Mouse (Mus musculus) cortical plate, adult 2 months (tissue): ENCODE results near the gene Gal.

Source experiments
- CTCF ChIP-seq: fragments of 200-500 bp; IDR thresholded peaks from 2 replicates; pipeline ENCODE4 v1.5.1; 2011; ENCODE audit warnings: mild to moderate bottlenecking, control low read depth, low read length; ENCODE audit not compliant: insufficient read depth; ENCODE audit errors: extremely low read depth
- POLR2A ChIP-seq: fragments of 200-500 bp; IDR thresholded peaks from 2 replicates; pipeline ENCODE4 v1.6.1; 2011; ENCODE audit warnings: mild to moderate bottlenecking, low read length, control low read depth; ENCODE audit not compliant: insufficient read depth; ENCODE audit errors: extremely low read depth

DNA sequence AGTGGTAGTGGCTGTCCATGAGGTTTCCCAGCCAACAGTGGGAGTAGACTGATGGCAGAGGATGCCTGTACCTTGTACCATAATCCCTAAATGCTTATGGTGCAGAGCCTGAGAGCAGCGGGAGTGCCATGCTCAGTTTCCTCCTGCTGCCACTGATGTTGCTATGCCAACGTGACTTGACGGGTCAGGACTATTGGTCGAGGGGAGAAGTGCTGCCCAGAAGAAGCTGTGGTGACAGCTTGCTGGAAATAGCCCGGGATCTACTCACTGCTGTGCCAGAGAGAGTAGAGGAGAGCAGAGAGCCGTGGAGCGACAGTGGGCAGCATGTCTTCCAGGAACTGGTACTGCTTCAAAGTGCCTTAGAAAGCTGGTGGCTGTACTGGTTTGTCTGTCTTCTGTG is 12.4 kb downstream of the Gal start:
- no peak for TF ChIP-seq CTCF
- no peak for TF ChIP-seq POLR2A
